Mouse (Mus musculus) CH12F3 (cell line): ENCODE data around the gene Slc24a3.

ENCODE experiments used
- in situ Hi-C: fragments of 300-500 bp; cut with MboI; formaldehyde crosslinking; loops from 2 replicates; pipeline ENCODE4 v1.14.3; 2020; ENCODE audit warnings: low sequenced_read_pairs

Gene Slc24a3

GRCm38 (mm10) chr2:145419078-145419477 is 251.5 kb downstream of the Slc24a3 start:
- in situ Hi-C loops: no loop called here

GRCm38 (mm10) chr2:145420967-145421888 is 253.7 kb downstream of the Slc24a3 start:
- in situ Hi-C loops: no loop called here

- in situ Hi-C loops: no loop called here
Observed at GRCm38 (mm10) chr2:145421889-145422212, 254.3 kb downstream of the Slc24a3 start.

GRCm38 (mm10) chr2:145429982-145430381 is 262.4 kb downstream of the Slc24a3 start:
- in situ Hi-C loops: no loop called here

- in situ Hi-C loops: no loop called here
Observed at GRCm38 (mm10) chr2:145434068-145434467, 266.5 kb downstream of the Slc24a3 start.

- in situ Hi-C loops: no loop called here
Observed at GRCm38 (mm10) chr2:145438336-145438735, 270.8 kb downstream of the Slc24a3 start.

GRCm38 (mm10) chr2:145439755-145440154 is 272.2 kb downstream of the Slc24a3 start:
- in situ Hi-C loops: no loop called here

DNA sequence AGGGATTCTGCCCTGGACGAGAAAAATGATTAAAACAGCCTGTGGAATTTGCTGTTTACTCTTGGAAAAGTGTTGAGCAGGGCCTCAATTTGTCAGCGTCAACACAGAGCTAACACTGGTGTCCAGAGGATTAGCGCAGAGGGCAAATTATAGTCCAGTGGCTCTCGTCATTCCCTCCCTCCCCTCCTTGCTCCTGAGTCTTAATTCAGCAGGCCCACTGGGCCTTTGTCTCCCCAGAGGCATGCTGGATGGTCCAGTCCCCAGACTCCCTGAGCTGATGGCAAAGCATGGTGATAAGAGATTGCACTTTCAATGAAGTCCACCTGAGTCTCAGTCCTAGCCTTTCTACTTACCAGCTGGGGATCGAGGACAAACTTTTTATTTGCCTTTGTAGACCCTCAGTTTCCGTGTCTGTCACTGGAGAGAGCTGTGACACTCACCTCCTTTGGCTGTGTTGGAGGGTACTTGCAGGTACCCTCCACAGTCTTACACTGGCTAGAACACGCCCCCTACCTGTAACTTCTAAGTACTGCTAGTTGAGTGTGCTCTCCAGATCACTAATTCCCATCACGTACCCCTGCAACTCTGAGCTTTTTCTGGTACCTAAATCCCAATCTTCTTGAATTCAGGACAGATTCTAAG is 289.7 kb downstream of the Slc24a3 start:
- in situ Hi-C loops: no loop called here

- in situ Hi-C loops: no loop called here
Observed at GRCm38 (mm10) chr2:145460854-145461423, 293.4 kb downstream of the Slc24a3 start.

GRCm38 (mm10) chr2:145462253-145462652 is 294.7 kb downstream of the Slc24a3 start:
- in situ Hi-C loops: no loop called here

GRCm38 (mm10) chr2:145468701-145469325 is 301.3 kb downstream of the Slc24a3 start:
- in situ Hi-C loops: no loop called here

GRCm38 (mm10) chr2:145477484-145477883 is 309.9 kb downstream of the Slc24a3 start:
- in situ Hi-C loops: no loop called here

DNA sequence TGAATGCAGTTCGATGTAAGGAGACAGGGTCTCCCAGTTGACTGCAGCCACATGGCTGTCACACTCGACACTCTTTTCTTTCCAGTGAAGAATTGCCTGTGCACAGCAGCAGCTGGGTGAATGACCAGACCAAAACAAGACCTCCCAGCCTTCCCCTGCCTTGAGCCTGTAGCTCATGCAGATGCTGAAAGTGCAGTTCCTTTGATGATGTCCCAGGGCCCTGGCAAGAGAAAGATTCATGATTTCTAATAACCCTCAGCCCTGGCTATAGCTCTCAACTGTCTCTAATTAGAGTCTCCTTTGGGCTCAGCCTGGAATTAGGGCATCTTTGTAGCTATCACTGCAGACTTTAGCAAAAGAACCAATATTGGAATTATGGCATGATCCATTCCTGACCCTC is 312.1 kb downstream of the Slc24a3 start:
- in situ Hi-C loops: no loop called here

GRCm38 (mm10) chr2:145500231-145500630 is 332.7 kb downstream of the Slc24a3 start:
- in situ Hi-C loops: no loop called here

DNA sequence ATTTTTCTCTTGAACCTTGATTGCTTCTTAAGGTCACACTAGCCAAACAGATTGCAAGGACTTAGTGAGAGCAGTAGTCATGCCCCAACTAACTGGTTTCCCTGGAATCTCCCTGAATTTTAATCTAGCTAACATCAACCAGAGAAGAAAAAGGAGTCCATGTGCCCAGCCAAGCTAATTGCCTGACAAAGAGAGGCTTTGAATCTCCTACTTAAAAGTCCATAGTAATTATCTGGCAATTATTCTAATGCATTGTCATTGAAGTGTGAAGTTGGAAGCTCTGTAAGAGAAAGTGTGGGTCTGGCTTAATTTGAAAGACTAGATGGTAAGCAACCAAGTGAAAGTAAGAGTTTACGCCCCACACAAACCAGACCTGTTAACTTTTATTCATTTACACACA is 333.9 kb downstream of the Slc24a3 start:
- in situ Hi-C loops: no loop called here

- in situ Hi-C loops: no loop called here
Observed at GRCm38 (mm10) chr2:145507702-145508101, 340.1 kb downstream of the Slc24a3 start.

GRCm38 (mm10) chr2:145510650-145511225 is 343.2 kb downstream of the Slc24a3 start:
- in situ Hi-C loops: no loop called here

GRCm38 (mm10) chr2:145515956-145516355 is 348.4 kb downstream of the Slc24a3 start:
- in situ Hi-C loops: no loop called here

DNA sequence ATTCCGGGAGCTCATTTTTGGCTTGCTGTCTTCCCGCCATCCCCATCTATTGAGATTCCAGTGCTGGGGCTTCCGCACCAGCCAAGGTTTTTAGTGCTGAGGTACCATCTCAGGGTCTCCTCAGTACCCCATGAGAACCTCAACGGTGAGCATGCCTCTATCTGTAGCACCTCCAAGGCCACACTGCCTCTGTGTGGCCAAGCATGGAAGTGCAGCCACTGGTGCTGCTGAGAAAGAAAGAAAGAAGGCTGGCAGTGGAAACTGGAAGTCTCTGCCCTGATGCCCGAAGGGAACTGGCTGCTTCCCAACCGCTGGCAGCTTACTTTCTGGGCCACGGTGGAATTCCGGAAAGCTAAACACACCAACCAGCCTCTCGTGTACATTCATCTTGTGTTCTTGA is 349.8 kb downstream of the Slc24a3 start:
- in situ Hi-C loops: no loop called here

DNA sequence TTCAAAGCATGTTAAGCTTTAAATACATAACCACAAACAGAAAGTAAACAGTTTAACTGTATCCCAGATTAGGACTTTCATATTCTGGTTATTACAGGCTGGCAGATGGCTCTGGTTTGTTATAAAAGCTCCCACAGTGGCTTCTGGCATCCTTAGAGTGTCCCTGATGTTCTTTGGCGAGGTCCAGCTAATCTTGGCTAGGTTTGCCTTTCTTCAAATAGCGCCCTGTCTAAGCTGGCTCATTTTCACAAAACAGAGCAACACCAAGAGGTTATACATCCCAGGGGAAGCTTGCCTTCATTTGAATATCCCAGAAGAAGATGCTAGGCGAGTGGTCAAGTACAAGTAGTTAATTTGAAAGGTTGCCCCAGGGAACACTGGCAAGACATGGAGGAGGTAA is 354.5 kb downstream of the Slc24a3 start:
- in situ Hi-C loops: no loop called here

DNA sequence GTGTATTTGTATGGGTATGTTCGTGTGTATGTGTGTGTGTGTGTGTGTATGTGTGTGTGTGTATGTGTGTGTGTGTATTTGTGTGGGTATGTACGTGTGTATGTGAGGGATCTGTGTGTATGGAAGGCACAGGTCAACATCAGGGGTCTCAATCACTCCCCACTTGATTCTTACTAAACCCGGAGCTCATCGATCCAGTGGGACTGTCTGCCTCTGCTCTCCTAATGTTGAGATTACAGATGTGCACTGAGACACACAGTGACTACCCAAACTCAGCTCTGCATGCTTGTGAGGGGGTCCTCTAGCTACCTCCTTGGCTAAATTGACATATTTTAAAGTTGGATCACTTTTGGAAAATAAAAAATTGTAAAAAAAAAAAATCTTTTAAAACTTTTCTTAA is 355.8 kb downstream of the Slc24a3 start:
- in situ Hi-C loops: no loop called here
